Mouse (Mus musculus) G1E (cell line): ENCODE results near the gene Cox8b. TPM values are rescaled to one million over a fixed set of nuclear protein-coding genes. Genes with fewer than 3 reads are reported as not detected.

ENCODE experiments used
- ATAC-seq: 2 replicates; pipeline ENCODE4 v1.8.0; 2016; ENCODE audit warnings: mild to moderate bottlenecking; ENCODE audit not compliant: insufficient number of reproducible peaks, poor library complexity, low FRiP score, severe bottlenecking; ENCODE audit errors: extremely low read depth
- DNase-seq: peaks from one replicate; pipeline ENCODE4 v3.0.0; 2012; ENCODE audit warnings: low spot score
- H3K27me3 ChIP-seq: 2 replicates; pipeline ENCODE4 v1.6.1; 2012; ENCODE audit warnings: mild to moderate bottlenecking, low read length, inconsistent platforms; ENCODE audit not compliant: insufficient read depth
- H3K36me3 ChIP-seq: replicated peaks from 2 replicates; pipeline ENCODE3; 2012; ENCODE audit warnings: mild to moderate bottlenecking, inconsistent platforms
- H3K4me1 ChIP-seq: 2 replicates; pipeline ENCODE4 v1.6.1; 2012; ENCODE audit warnings: low read depth, low read length, inconsistent platforms, mixed read lengths; ENCODE audit not compliant: insufficient read depth
- H3K4me3 ChIP-seq: 2 replicates; pipeline ENCODE4 v1.5.1; 2012; ENCODE audit warnings: low read depth, mild to moderate bottlenecking, inconsistent platforms, low read length, moderate library complexity, mixed read lengths
- H3K9me3 ChIP-seq: replicated peaks from 2 replicates; pipeline ENCODE4 v1.6.1; 2012; ENCODE audit warnings: inconsistent platforms
- CTCF ChIP-seq: IDR thresholded peaks from 2 replicates; pipeline ENCODE4 v1.5.1; 2012; ENCODE audit warnings: low read depth, low read length, inconsistent platforms, mixed read lengths
- GATA1 ChIP-seq: IDR thresholded peaks from 2 replicates; pipeline ENCODE4 v1.6.1; 2012; ENCODE audit warnings: borderline replicate concordance, low read length, inconsistent platforms, mixed read lengths
- GATA2 ChIP-seq: IDR thresholded peaks from 2 replicates; pipeline ENCODE4 v1.6.1; 2012; ENCODE audit warnings: low read depth, low read length, inconsistent platforms, borderline replicate concordance
- POLR2AphosphoS5 ChIP-seq: IDR thresholded peaks from 2 replicates; pipeline ENCODE4 v1.6.1; 2012; ENCODE audit warnings: low read depth, low read length, inconsistent platforms; ENCODE audit not compliant: insufficient replicate concordance
- TAL1 ChIP-seq: conservative IDR thresholded peaks from 2 replicates; pipeline ENCODE4 v1.6.1; 2012; ENCODE audit warnings: low read depth, low read length, inconsistent platforms, mixed read lengths
- polyA plus RNA-seq: library from polyadenylated mRNA; stranded (reverse); fragments of >175 nt; gene quantifications from 2 replicates; pipeline ENCODE4 v1.2.3, GENCODE M21; 2012
- total RNA-seq, 2 experiments: library from RNA; stranded (forward) in 1 of 2; stranded (reverse) in 1 of 2; fragments of 200-1000 nt in 1 of 2; fragments of >200 nt in 1 of 2; fragmentation: Nextera tagmentation in 1 of 2; gene quantifications; 2 replicates each; pipeline ENCODE4 v1.2.3; 2014 to 2017

Gene Cox8b
- total and polyA plus RNA-seq, 3 experiments, result not detected

DNA sequence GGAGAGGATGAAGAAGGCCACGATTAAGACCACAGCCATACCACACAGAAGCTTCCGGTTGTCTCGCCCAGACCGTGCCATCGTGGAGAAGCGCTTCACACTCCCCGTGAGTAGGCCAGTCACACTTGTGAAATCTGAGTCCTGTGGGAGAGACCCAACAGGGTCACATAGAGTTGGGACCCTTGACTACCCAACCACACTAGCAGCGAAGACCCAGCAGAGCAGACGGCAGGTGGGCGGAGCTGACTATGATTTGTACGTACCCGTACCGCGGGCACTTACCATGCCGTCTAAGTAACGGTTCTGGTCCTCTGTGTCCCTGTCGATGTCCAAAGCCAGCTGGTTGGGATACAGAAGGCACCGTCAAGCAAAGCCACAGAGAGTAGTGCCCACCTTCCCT is 45.8 kb downstream of the Cox8b start:
- H3K9me3 ChIP-seq, result no peaks in the 10 kb centered on the region
- DNase-seq (no peak), ATAC-seq (no peak)
- H3K27me3 ChIP-seq, result no peaks in the 10 kb centered on the region
- H3K36me3 ChIP-seq, result peaks cover 69% of the 10 kb centered on the region
- TF ChIP-seq GATA2 (no peak), GATA1 (no peak), CTCF (no peak)
- peak overlapping the region; percentile 95; the same call in 1 of the 2 replicates for H3K4me3 ChIP-seq
- H3K4me1 ChIP-seq, result peaks cover 64% of the 10 kb centered on the region

DNA sequence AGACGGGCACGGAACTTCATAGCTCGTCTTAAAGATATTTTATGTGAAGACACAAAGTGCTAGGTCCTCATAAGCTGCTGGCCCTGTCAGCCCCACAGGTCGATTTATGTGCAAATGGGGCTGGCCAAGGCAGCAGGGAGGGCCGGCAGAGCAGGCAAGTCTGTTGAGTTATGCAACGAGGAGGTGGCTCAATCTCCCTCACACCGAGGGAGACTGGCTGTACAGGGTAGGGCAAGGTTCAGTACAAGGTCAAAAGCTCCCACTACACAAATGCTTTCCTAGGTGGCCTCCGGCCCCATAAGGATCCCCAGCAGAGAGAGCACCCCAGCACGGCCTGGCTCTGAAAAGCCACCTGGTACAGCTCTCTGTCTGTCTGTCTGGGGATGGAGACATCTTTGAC is 46.9 kb downstream of the Cox8b start:
- ATAC-seq (no peak), DNase-seq (no peak)
- Histone ChIP-seq H3K4me3 (no peak overlapping the region; the same call in 1 of the 2 replicates), H3K9me3 (no peaks in the 10 kb centered on the region), H3K36me3 (peaks cover 58% of the 10 kb centered on the region), H3K4me1 (peaks cover 53% of the 10 kb centered on the region), H3K27me3 (peaks cover 5% of the 10 kb centered on the region; the same call in 1 of the 2 replicates)
- TF ChIP-seq CTCF (no peak), POLR2AphosphoS5 (no peak), GATA2 (no peak), GATA1 (no peak)

DNA sequence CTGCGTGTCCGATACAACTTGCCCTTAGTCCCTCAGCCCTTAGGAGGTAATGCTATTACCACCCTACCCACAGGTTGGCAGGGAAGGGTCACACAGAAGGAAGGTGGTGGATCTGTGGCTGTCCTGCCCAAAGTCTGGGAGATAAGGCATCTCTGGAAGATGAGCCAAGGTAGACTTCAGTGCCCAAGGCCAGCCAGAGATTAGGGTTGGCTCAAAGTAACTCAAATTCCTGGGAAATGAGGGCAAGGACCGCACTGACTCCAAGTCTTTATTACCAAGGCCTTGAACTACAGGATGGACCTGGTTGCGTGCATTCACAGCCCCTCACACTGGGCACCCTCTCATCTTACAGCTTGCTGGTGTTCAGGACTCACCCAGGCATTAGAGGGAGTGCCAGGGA is 48.3 kb downstream of the Cox8b start:
- DNase-seq (no peak), ATAC-seq (no peak)
- no peak for TF ChIP-seq CTCF
- TF ChIP-seq GATA1, result no peak
- no peak for TF ChIP-seq TAL1
- no peak for TF ChIP-seq GATA2
- no peak for TF ChIP-seq POLR2AphosphoS5
- Histone ChIP-seq H3K36me3 (peaks cover 52% of the 10 kb centered on the region), H3K4me1 (peaks cover 43% of the 10 kb centered on the region), H3K9me3 (no peaks in the 10 kb centered on the region), H3K27me3 (peaks cover 16% of the 10 kb centered on the region), H3K4me3 (no peak overlapping the region)

Other genes with a start within 250 kb of the Cox8b start
Only the 20 nearest of the 28 such genes appear.
- gene Cyp2e1, start 136.7 kb downstream of the Cox8b start, total RNA-seq (2014; fragmentation: Nextera tagmentation), result not detected in 2 replicates
- gene Cyp2e1, start 136.7 kb downstream of the Cox8b start, total RNA-seq (2017), result 0.05 TPM in 1 of 2 replicates, not detected in the other
- gene Cyp2e1, start 136.7 kb downstream of the Cox8b start, polyA plus RNA-seq, result not detected in 2 replicates
- gene Syce1, start 112.6 kb downstream of the Cox8b start, total RNA-seq (2014; fragmentation: Nextera tagmentation), result not detected in 2 replicates
- not detected in 2 replicates for gene Syce1, start 112.6 kb downstream of the Cox8b start, total RNA-seq (2017)
- gene Syce1, start 112.6 kb downstream of the Cox8b start, polyA plus RNA-seq, result not detected in 2 replicates
- not detected in 2 replicates for gene Zfp941, start 78.3 kb downstream of the Cox8b start, total RNA-seq (2014; fragmentation: Nextera tagmentation)
- 0.05 and 0.06 TPM in 2 replicates for gene Zfp941, start 78.3 kb downstream of the Cox8b start, total RNA-seq (2017)
- gene Zfp941, start 78.3 kb downstream of the Cox8b start, polyA plus RNA-seq, result not detected in 2 replicates
- gene Urah, start 65.4 kb downstream of the Cox8b start, total RNA-seq (2014; fragmentation: Nextera tagmentation), result not detected in 2 replicates
- gene Urah, start 65.4 kb downstream of the Cox8b start, total RNA-seq (2017), result not detected in 2 replicates
- not detected in 2 replicates for gene Urah, start 65.4 kb downstream of the Cox8b start, polyA plus RNA-seq
- not detected in 2 replicates for gene Scgb1c1, start 54.9 kb downstream of the Cox8b start, total RNA-seq (2014; fragmentation: Nextera tagmentation)
- gene Scgb1c1, start 54.9 kb downstream of the Cox8b start, total RNA-seq (2017), result not detected in 2 replicates
- gene Scgb1c1, start 54.9 kb downstream of the Cox8b start, polyA plus RNA-seq, result not detected in 2 replicates
- gene Odf3, start 52.6 kb downstream of the Cox8b start, total RNA-seq (2014; fragmentation: Nextera tagmentation), result not detected in 2 replicates
- 0.11 and 0.17 TPM in 2 replicates for gene Odf3, start 52.6 kb downstream of the Cox8b start, total RNA-seq (2017)
- gene Odf3, start 52.6 kb downstream of the Cox8b start, polyA plus RNA-seq, result not detected in 2 replicates
- gene Gm45785, start 44.1 kb downstream of the Cox8b start, total RNA-seq (2014; fragmentation: Nextera tagmentation), result not detected in 2 replicates
- 0.17 and 1.8 TPM in 2 replicates for gene Gm45785, start 44.1 kb downstream of the Cox8b start, total RNA-seq (2017)
- gene Gm45785, start 44.1 kb downstream of the Cox8b start, polyA plus RNA-seq, result 1.3 and 2.1 TPM in 2 replicates
- gene Ric8a, start 43.5 kb downstream of the Cox8b start, total RNA-seq (2014; fragmentation: Nextera tagmentation), result 19.9 and 29.5 TPM in 2 replicates
- gene Ric8a, start 43.5 kb downstream of the Cox8b start, total RNA-seq (2017), result 21.1 and 27.9 TPM in 2 replicates
- 27.9 and 28.4 TPM in 2 replicates for gene Ric8a, start 43.5 kb downstream of the Cox8b start, polyA plus RNA-seq
- gene Bet1l, start 42.9 kb downstream of the Cox8b start, total RNA-seq (2014; fragmentation: Nextera tagmentation), result 8.4 and 10.1 TPM in 2 replicates
- gene Bet1l, start 42.9 kb downstream of the Cox8b start, total RNA-seq (2017), result 13.1 and 16.1 TPM in 2 replicates
- 3.5 and 5.2 TPM in 2 replicates for gene Bet1l, start 42.9 kb downstream of the Cox8b start, polyA plus RNA-seq
- gene Psmd13, start 18.5 kb downstream of the Cox8b start, total RNA-seq (2014; fragmentation: Nextera tagmentation), result 93.7 and 98.1 TPM in 2 replicates
- gene Psmd13, start 18.5 kb downstream of the Cox8b start, total RNA-seq (2017), result 193 and 195 TPM in 2 replicates
- 45.7 and 70.1 TPM in 2 replicates for gene Psmd13, start 18.5 kb downstream of the Cox8b start, polyA plus RNA-seq
- gene Sirt3, start 18.1 kb downstream of the Cox8b start, total RNA-seq (2014; fragmentation: Nextera tagmentation), result 10.5 and 11.8 TPM in 2 replicates
- 11.0 and 17.5 TPM in 2 replicates for gene Sirt3, start 18.1 kb downstream of the Cox8b start, total RNA-seq (2017)
- 27.6 and 31.7 TPM in 2 replicates for gene Sirt3, start 18.1 kb downstream of the Cox8b start, polyA plus RNA-seq
- gene Nlrp6, start 20.5 kb upstream of the Cox8b start, total RNA-seq (2014; fragmentation: Nextera tagmentation), result not detected in 2 replicates
- gene Nlrp6, start 20.5 kb upstream of the Cox8b start, total RNA-seq (2017), result 0.11 and 0.12 TPM in 2 replicates
- gene Nlrp6, start 20.5 kb upstream of the Cox8b start, polyA plus RNA-seq, result 0.07 and 0.08 TPM in 2 replicates
- 7.5 and 8.1 TPM in 2 replicates for gene Pgghg, start 40.9 kb upstream of the Cox8b start, total RNA-seq (2014; fragmentation: Nextera tagmentation)
- gene Pgghg, start 40.9 kb upstream of the Cox8b start, total RNA-seq (2017), result 9.0 and 10.0 TPM in 2 replicates
- 5.6 and 6.7 TPM in 2 replicates for gene Pgghg, start 40.9 kb upstream of the Cox8b start, polyA plus RNA-seq
- 1.6 TPM in 1 of 2 replicates, not detected in the other for gene Ifitm5, start 49.8 kb upstream of the Cox8b start, total RNA-seq (2014; fragmentation: Nextera tagmentation)
- gene Ifitm5, start 49.8 kb upstream of the Cox8b start, total RNA-seq (2017), result 0.35 and 1.2 TPM in 2 replicates
- gene Ifitm5, start 49.8 kb upstream of the Cox8b start, polyA plus RNA-seq, result 0.16 and 0.32 TPM in 2 replicates
- gene Gm45717, start 55.5 kb upstream of the Cox8b start, total RNA-seq (2014; fragmentation: Nextera tagmentation), result not detected in 2 replicates
- gene Gm45717, start 55.5 kb upstream of the Cox8b start, total RNA-seq (2017), result not detected in 2 replicates
- not detected in 2 replicates for gene Gm45717, start 55.5 kb upstream of the Cox8b start, polyA plus RNA-seq
- gene Ifitm2, start 55.5 kb upstream of the Cox8b start, total RNA-seq (2014; fragmentation: Nextera tagmentation), result 239 and 256 TPM in 2 replicates
- 205 and 220 TPM in 2 replicates for gene Ifitm2, start 55.5 kb upstream of the Cox8b start, total RNA-seq (2017)
- gene Ifitm2, start 55.5 kb upstream of the Cox8b start, polyA plus RNA-seq, result 129 and 161 TPM in 2 replicates
- gene Ifitm1, start 66.8 kb upstream of the Cox8b start, total RNA-seq (2014; fragmentation: Nextera tagmentation), result 2.9 and 5.5 TPM in 2 replicates
- 1.5 and 2.1 TPM in 2 replicates for gene Ifitm1, start 66.8 kb upstream of the Cox8b start, total RNA-seq (2017)
- gene Ifitm1, start 66.8 kb upstream of the Cox8b start, polyA plus RNA-seq, result not detected in 2 replicates
- not detected in 2 replicates for gene Ifitm3, start 110.3 kb upstream of the Cox8b start, total RNA-seq (2014; fragmentation: Nextera tagmentation)
- gene Ifitm3, start 110.3 kb upstream of the Cox8b start, total RNA-seq (2017), result not detected in 2 replicates
- not detected in 2 replicates for gene Ifitm3, start 110.3 kb upstream of the Cox8b start, polyA plus RNA-seq
- not detected in 2 replicates for gene Ifitm6, start 117.5 kb upstream of the Cox8b start, total RNA-seq (2014; fragmentation: Nextera tagmentation)
- not detected in 2 replicates for gene Ifitm6, start 117.5 kb upstream of the Cox8b start, total RNA-seq (2017)
- not detected in 2 replicates for gene Ifitm6, start 117.5 kb upstream of the Cox8b start, polyA plus RNA-seq
- not detected in 2 replicates for gene Gm17387, start 128.7 kb upstream of the Cox8b start, total RNA-seq (2014; fragmentation: Nextera tagmentation)
- gene Gm17387, start 128.7 kb upstream of the Cox8b start, total RNA-seq (2017), result not detected in 2 replicates
- not detected in 2 replicates for gene Gm17387, start 128.7 kb upstream of the Cox8b start, polyA plus RNA-seq